In genomic region chr2:145213587-145213986, GRCm38 (mm10) we compare ENCODE assay signal across 32 mouse cellular contexts.
"Had no signal": no experiment of that assay in that cellular context is flagged by ENCODE, and none has a peak within 500 bp of the region (broad histone marks: within the 10 kb centered on the region; RNA-seq: fewer than 3 reads in every experiment).

No protein-coding gene starts in this region.

- H3K4me1 ChIP-seq: heart, embryonic 13.5 days; heart, embryonic 15.5 days; hindbrain, embryonic 10.5 days; hindbrain, embryonic 12.5 days; hindbrain, embryonic 13.5 days; hindbrain, embryonic 15.5 days; kidney, embryonic 15.5 days had no signal

- H3K4me3 ChIP-seq: heart, embryonic 13.5 days; heart, embryonic 15.5 days; hindbrain, embryonic 10.5 days; hindbrain, embryonic 12.5 days; hindbrain, embryonic 13.5 days; hindbrain, embryonic 15.5 days; intestine, embryonic 15.5 days; kidney, embryonic 15.5 days; layer of hippocampus, adult 2 months; left cerebral cortex, adult 2 months had no signal

- DNase-seq: heart, postnatal 10 days; heart, postnatal 14 days; heart, postnatal 4 days; kidney, adult 11 months; kidney, adult 18-20 months; kidney, adult 2 months; kidney, adult 8-10 months; kidney, adult 9 months; kidney, postnatal 10 days; kidney, postnatal 14 days; kidney, postnatal 25 days; kidney, postnatal 36 days; kidney, postnatal 4 days; layer of hippocampus, adult 9-11 months; layer of hippocampus, postnatal 36 days had no signal

- H3K36me3 ChIP-seq: heart, embryonic 13.5 days; heart, embryonic 15.5 days; hindbrain, embryonic 10.5 days; hindbrain, embryonic 12.5 days; hindbrain, embryonic 13.5 days; hindbrain, embryonic 15.5 days; intestine, embryonic 15.5 days; kidney, embryonic 15.5 days had no signal

- ATAC-seq: hindbrain, embryonic 16.5 days; hindbrain, postnatal 0 days; inflammation-experienced regulatory T-cells, adult 6 months; intestine, postnatal 0 days had no signal

- H3K27ac ChIP-seq: heart, embryonic 13.5 days; heart, embryonic 15.5 days; hindbrain, embryonic 10.5 days; hindbrain, embryonic 12.5 days; hindbrain, embryonic 13.5 days; hindbrain, embryonic 14.5 days; hindbrain, embryonic 15.5 days; hindbrain, postnatal 0 days; intestine, embryonic 15.5 days; kidney, embryonic 15.5 days; kidney, postnatal 0 days; layer of hippocampus, adult 2 months; left cerebral cortex, adult 2 months had no signal

- H3K27me3 ChIP-seq: heart, embryonic 13.5 days; heart, embryonic 15.5 days; hindbrain, embryonic 12.5 days; hindbrain, embryonic 13.5 days; hindbrain, embryonic 15.5 days; intestine, embryonic 15.5 days; kidney, embryonic 15.5 days had no signal

- H3K9me3 ChIP-seq: heart, embryonic 13.5 days; heart, embryonic 15.5 days; hindbrain, embryonic 10.5 days; hindbrain, embryonic 12.5 days; hindbrain, embryonic 13.5 days; hindbrain, embryonic 15.5 days; intestine, embryonic 15.5 days; kidney, embryonic 15.5 days had no signal

- H3K9ac ChIP-seq: heart, embryonic 13.5 days; heart, embryonic 15.5 days; hindbrain, embryonic 12.5 days; hindbrain, embryonic 13.5 days; hindbrain, embryonic 14.5 days; hindbrain, embryonic 15.5 days; intestine, embryonic 15.5 days; kidney, embryonic 15.5 days had no signal

- H3K4me2 ChIP-seq: heart, embryonic 11.5 days; heart, embryonic 13.5 days; heart, embryonic 15.5 days; hindbrain, embryonic 12.5 days; hindbrain, embryonic 13.5 days; hindbrain, embryonic 14.5 days; hindbrain, embryonic 15.5 days; intestine, embryonic 15.5 days; kidney, embryonic 15.5 days had no signal
